ENCODE assay signal across 27 mouse cellular contexts in the genomic region with DNA sequence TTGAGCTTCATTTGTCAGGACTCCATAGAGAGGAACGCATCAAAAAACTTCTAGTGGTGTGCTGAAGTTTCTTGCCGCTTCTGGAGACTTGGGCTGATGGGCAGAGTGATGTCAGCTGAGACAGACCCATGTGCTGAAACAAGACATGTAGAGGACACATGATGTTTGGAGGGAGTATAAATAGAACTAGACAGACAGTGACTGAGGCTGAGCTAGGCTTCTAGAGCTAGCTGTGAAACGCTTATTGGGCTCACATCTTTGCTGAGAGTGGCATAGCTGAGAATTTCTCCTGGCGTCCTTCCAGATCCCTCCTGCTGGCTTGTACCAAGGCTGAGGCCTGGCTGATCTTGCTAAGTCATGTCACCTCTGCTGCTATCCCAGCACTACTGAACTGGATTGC. TPM values are rescaled to one million over a fixed set of nuclear protein-coding genes. Genes with fewer than 3 reads are reported as not detected.
DNase-seq lines count a peak whose midpoint lies in the region; ATAC-seq lines count a peak whose summit lies in the region.
"Had no signal": no experiment of that assay in that cellular context is flagged by ENCODE, and none has a peak within 500 bp of the region (broad histone marks: within the 10 kb centered on the region; RNA-seq: fewer than 3 reads in every experiment).

No protein-coding gene starts in this region.

- H3K27ac ChIP-seq in hindbrain, embryonic 12.5 days = no peak overlapping the region
- H3K27ac ChIP-seq: embryonic facial prominence, embryonic 12.5 days; hindbrain, embryonic 13.5 days; kidney, embryonic 15.5 days; liver, embryonic 12.5 days; macrophage had no signal

- ATAC-seq in frontal cortex, adult (ENCODE audit: low TSS enrichment) = 0 out of 2 replicates have a peak, but pooled peaks have one; percentile 23
- ATAC-seq in hindbrain, embryonic 12.5 days (ENCODE audit: low FRiP score) = no peak
- ATAC-seq: CD4-positive, CD25-positive, alpha-beta regulatory T cell, adult 4 months; forebrain, embryonic 14.5 days; intestine, embryonic 16.5 days; liver, embryonic 12.5 days; liver, postnatal 0 days had no signal

- H3K4me2 ChIP-seq in hindbrain, embryonic 12.5 days (replicated peaks) = no peak overlapping the region
- H3K4me2 ChIP-seq: embryonic facial prominence, embryonic 12.5 days; hindbrain, embryonic 13.5 days; kidney, embryonic 15.5 days; liver, embryonic 12.5 days had no signal

- no peak overlapping the region for H3K9ac ChIP-seq in hindbrain, embryonic 12.5 days
- H3K9ac ChIP-seq: embryonic facial prominence, embryonic 12.5 days; hindbrain, embryonic 13.5 days; kidney, embryonic 15.5 days; liver, embryonic 12.5 days; liver, postnatal 0 days had no signal

- DNase-seq in frontal cortex, postnatal 36 days (ENCODE audit: low spot score in 2 of 2) = no peak
- peak; percentile 46 to 60 for DNase-seq in left cerebral cortex, postnatal 14 days (ENCODE audit: low spot score in 2 of 2)
- no peak for DNase-seq in left cerebral cortex, adult 9 months (ENCODE audit: low spot score in 2 of 2)
- peak; percentile 9 for DNase-seq in right cerebral cortex, postnatal 4 days
- DNase-seq in right cerebral cortex, postnatal 36 days (ENCODE audit: low spot score in 2 of 2) = no peak
- DNase-seq: adrenal gland, adult 8-10 months; cerebellum, adult 11 months; cerebellum, adult 9-10 months; cerebellum, postnatal 36 days; embryo, embryonic 11 days; gastrocnemius, postnatal 10 days; heart, postnatal 36 days; layer of hippocampus, adult 9-11 months; liver, postnatal 0 days; lung, postnatal 10 days; midbrain, embryonic 14.5 days; thymus, postnatal 4 days had no signal

- no peaks in the 10 kb centered on the region for H3K4me1 ChIP-seq in hindbrain, embryonic 12.5 days
- H3K4me1 ChIP-seq: embryonic facial prominence, embryonic 12.5 days; hindbrain, embryonic 13.5 days; kidney, embryonic 15.5 days had no signal

- H3K36me3 ChIP-seq in hindbrain, embryonic 12.5 days = no peaks in the 10 kb centered on the region
- H3K36me3 ChIP-seq: embryonic facial prominence, embryonic 12.5 days; hindbrain, embryonic 13.5 days; kidney, embryonic 15.5 days; liver, embryonic 12.5 days had no signal

- H3K27me3 ChIP-seq in hindbrain, embryonic 12.5 days = no peaks in the 10 kb centered on the region
- H3K27me3 ChIP-seq: embryonic facial prominence, embryonic 12.5 days; hindbrain, embryonic 13.5 days; kidney, embryonic 15.5 days; liver, embryonic 12.5 days had no signal

- H3K4me3 ChIP-seq in hindbrain, embryonic 12.5 days = no peak overlapping the region
- H3K4me3 ChIP-seq: embryonic facial prominence, embryonic 12.5 days; hindbrain, embryonic 13.5 days; kidney, embryonic 15.5 days; liver, embryonic 12.5 days had no signal

- WGBS in hindbrain, embryonic 12.5 days = 80% methylated on average over 4 of the region's 4 CpGs

- H3K9me3 ChIP-seq in hindbrain, embryonic 12.5 days (replicated peaks) = peaks cover 3% of the 10 kb centered on the region; the same call in 1 of the 2 replicates
- H3K9me3 ChIP-seq: embryonic facial prominence, embryonic 12.5 days; hindbrain, embryonic 13.5 days; kidney, embryonic 15.5 days; liver, embryonic 12.5 days had no signal

- intact Hi-C loops in left cerebral cortex, postnatal 14 days (cut with DNase I) = no loop called here

RNA-seq across cellular contexts. Expression of a gene that starts 19.4 kb away (rescaled TPM):
- 100 to 1,000 TPM; 152 to 156 TPM for total RNA-seq in left cerebral cortex, postnatal 14 days (2021)
- polyA plus RNA-seq in hindbrain, embryonic 12.5 days (2016; fragmentation: Nextera tagmentation; extraction: Ambion mirVana) = 34.0 and 39.9 TPM in 2 replicates

Comparison
In these comparisons a context has a peak if more than half of its experiments do, and no peak if none do; other contexts are left out.
1. DNase-seq: peak in left cerebral cortex, postnatal 14 days (2 of 2) and right cerebral cortex, postnatal 4 days (single experiment); none in frontal cortex, postnatal 36 days (0 of 2), left cerebral cortex, adult 9 months (0 of 2) and right cerebral cortex, postnatal 36 days (0 of 2).